Mouse (Mus musculus) kidney, postnatal 25 days (tissue): ENCODE measurements around the gene Phldb3.
A peak's percentile ranks its signal among the peaks of the same experiment; 100 is the strongest.
"Not testable (repeated sequence)": the region's sequence is repeated elsewhere in the genome, so short reads cannot be mapped to it uniquely, and the experiment has no call there.

Experiments used
- DNase-seq, 2 experiments: peaks; one replicate each; pipeline ENCODE4 v3.0.0; 2021; ENCODE audit warnings: mixed read lengths in 2 of 2

Phldb3 gene

GRCm38 (mm10) chr7:24595464-24595863, 15.1 kb upstream of the Phldb3 start:
- peak; percentile 33 to 66 for DNase-seq

- peak; percentile 45 to 47 for DNase-seq
Observed at GRCm38 (mm10) chr7:24598121-24598520, 12.4 kb upstream of the Phldb3 start.

GRCm38 (mm10) chr7:24599211-24600067, 11.1 kb upstream of the Phldb3 start:
- DNase-seq, result no peak

- peak; percentile 95 to 99 for DNase-seq
Observed at GRCm38 (mm10) chr7:24600941-24601597, 9.5 kb upstream of the Phldb3 start.

DNA sequence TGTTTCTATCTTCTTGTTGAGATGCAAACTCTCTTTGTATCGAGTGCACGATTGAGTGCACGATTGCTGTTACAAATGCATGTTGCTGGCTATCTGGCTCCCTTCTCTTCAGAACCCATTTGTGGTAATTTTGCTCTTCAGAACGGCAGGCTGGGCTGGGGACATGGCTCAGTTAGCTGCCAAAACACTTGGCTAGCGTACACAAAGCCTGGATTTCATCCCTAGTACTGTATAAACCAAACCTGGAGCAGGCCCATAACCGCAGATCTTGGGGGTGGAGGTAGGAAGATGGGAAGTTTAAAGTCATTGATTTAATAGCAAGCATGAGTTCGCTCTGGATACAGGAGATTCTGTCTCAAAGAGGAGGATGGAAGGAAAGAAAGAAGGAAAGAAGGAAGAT, 5.0 kb upstream of the Phldb3 start:
- DNase-seq, result no peak

DNA sequence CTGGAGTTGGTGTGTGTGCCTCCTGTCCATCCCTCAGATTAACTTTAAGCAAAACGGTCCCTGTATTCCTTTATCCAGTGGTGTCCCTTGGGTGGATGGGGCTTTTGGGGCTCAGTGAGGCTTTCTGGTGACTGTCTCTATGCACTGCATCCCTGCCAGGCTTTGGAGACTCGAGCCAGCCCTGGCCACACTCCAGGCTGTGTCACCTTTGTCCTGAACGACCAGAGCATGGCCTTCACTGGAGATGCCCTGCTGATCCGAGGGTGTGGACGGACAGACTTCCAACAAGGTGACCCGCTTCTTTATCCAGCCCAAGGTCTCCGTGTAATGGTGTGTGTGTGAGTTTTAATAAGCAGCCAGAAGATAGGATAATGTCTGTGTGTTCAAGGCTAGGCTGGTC, 4.5 kb upstream of the Phldb3 start:
- peak; percentile 55 to 67 for DNase-seq

DNA sequence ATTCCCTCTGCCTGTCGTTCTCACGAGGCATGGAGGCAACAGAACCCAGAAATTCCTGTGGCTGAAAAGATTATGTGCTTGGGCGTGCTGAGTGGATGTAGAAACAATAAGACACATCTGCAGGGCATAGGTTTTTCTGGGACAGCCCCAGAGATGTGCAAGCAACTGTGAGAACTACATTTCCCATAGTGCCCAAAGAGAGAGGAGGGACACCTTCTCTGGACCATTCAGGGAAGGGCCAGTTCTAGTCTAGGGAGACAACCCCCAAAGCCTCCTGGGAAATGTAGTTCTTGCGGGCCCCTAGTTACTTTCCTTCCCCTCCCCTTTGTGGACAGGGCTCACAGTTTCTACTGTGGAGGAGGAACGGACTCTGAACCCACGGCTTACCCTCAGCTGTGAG, 2.5 kb upstream of the Phldb3 start:
- peak; percentile 71 to 86 for DNase-seq

GRCm38 (mm10) chr7:24608561-24608960, 2.0 kb upstream of the Phldb3 start:
- no peak for DNase-seq

DNA sequence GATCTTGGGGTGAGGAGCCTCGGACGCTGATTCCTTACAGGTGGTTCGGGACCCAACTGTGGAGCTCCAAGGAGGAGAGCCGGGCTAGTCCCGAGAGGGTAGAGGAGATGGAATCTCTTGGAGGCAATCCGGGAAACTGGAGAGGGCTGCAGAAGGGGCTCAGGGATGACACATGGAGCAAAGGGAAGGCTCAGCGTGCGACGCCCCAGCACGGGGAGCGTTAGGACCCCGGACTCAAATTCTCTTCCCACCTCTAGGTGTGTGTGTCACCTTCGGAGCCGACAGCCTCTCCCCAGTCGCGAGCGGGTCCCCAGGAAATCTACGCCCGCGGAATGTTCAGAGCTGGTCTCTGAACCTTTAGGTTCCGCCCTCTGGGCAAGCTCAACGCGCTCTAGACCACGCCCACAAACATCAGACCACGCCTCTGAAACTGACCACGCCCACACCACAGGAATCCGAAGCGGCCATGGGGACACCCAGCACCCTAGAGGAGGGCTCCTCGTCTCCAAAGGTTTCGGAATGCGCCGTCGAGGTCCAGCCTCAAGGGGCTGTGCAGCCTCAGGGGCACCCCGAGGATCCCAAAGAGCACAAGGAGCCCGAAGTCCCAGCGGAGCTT, 424 bp downstream of the Phldb3 start:
- peak; percentile 92 to 97 for DNase-seq

DNA sequence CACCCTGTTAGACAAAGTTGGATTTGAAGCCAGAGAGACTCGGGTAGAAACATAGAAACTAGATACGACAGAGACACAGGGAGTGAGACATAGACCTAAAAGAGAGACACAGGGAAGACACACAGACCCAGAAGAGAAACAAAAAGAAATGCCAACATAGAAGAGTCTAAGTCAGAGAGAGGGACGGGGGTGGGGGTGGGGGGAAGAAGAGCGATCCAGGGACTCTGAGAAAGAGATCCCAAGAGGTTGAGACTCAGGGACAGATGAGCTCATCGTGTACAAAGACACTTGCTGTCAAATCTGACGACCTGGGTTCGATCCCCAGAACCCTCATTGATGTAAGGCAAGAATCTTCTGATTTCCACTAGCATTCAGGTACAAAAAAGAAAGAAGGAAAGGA, 1.1 kb downstream of the Phldb3 start:
- no peak for DNase-seq

- no peak for DNase-seq
Observed at GRCm38 (mm10) chr7:24612308-24612910, 1.8 kb downstream of the Phldb3 start.

DNA sequence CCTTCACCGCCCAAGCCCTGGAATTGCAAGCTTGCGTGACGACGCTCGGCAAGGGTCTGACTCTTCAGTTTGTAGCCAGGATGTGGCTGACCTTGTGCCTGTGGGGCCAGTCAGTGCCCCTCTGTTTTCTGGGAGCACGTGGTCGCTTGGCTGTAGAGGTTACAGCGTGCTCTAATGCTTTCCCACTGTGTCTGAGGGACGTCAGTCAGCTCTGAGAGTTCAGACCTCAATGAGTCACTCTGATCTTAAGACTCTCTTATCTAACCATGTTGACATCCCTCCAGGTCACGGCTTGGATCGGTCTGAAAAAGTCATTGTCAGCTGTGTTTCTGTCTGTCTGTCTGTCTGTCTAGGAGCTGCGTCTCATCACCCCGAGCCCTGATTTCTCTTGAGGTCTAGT, 4.3 kb downstream of the Phldb3 start:
- no peak for DNase-seq

DNA sequence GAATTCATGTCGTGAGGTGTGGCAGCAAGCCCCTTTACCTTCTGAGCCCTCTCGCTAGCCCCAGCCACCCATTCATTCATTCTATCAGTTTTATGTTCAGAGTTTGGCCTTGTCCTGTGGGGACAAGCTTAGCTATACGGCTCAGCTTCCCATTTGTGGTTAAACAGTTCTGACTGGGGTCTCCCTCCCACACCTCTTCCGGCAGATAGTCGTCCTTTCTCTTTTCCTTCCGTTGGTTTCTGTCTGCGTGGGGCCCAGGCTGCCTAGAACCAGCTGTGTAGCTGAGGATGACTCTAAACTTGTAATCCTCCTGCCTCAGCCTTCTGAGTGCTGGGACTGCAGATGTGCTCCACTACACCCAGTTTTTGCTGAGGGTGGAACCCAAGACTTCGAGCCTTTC, 7.2 kb downstream of the Phldb3 start:
- no peak for DNase-seq

GRCm38 (mm10) chr7:24618374-24618773, 7.8 kb downstream of the Phldb3 start:
- not testable (repeated sequence) for DNase-seq

DNA sequence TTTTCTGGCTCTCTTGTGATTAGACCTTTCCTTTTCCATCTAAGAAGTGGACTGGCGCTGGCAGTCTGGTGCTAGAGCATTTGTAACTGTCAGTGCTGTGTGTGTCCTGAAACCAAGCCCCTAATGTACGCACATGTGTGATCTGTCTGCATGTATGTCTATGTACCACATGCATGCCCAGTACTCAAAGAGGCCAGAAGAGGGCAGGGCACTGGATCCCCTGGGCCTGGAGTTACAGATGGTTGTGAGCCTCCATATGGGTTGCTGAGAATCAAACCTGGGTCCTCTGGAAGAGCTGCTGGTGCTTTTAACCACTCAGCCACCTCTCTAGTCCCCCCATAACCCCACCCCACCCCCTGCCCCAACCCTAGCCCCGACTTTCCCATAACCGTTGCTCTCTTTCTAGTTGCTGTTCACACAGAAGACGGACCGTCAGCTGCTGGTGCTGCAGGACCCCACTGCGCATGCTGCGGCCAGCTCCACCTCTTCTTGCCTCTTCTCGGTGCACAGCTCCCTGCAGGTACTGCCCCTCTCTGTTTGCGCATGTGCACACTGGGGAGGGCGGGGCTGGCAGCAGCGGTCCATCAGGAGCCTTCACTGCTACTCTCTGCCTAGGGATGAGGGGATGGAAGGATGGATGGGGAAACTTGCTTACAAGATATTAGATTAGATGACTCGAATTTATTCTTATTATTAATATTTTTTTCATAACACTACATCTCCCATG, 9.3 kb downstream of the Phldb3 start:
- no peak for DNase-seq

DNA sequence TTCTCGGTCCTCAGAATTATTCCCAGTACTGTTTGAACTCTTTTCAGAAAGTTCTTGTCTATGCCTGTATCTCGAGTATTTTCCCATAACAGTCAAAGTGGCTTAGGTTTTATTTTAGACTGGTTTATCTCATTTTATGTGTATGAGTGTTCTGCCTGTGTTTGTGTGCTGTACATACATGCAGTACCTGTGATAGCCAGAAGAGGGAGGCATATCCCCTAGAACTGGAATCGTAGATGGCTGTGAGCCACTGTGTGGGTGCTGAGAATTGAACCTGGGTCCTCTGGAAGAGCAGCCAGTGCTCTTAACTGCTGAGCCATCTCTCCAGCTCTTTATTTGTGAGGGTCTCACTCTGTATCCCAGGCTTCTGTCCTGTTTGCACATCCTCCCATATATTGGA, 10.6 kb downstream of the Phldb3 start:
- no peak for DNase-seq

DNA sequence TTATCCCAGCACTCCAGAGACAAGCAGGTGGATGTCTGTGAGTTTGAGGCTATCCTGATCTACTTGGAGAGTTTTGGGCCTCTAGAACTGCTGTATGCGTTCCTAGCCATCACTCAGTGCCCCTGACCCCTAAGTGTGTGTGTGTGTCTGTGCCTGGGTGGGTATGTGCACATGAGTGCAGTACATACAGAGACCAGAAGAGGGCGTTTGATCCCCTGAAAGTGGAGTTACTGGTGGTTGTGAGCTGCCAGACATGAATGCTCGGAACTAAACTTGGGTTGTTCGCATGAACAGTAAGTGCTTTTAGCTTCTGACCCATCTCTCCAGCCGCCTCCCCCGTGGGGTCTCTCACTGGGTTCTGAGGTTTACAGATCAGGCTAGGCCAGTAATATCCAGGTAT, 12.4 kb downstream of the Phldb3 start:
- DNase-seq, result no peak

DNA sequence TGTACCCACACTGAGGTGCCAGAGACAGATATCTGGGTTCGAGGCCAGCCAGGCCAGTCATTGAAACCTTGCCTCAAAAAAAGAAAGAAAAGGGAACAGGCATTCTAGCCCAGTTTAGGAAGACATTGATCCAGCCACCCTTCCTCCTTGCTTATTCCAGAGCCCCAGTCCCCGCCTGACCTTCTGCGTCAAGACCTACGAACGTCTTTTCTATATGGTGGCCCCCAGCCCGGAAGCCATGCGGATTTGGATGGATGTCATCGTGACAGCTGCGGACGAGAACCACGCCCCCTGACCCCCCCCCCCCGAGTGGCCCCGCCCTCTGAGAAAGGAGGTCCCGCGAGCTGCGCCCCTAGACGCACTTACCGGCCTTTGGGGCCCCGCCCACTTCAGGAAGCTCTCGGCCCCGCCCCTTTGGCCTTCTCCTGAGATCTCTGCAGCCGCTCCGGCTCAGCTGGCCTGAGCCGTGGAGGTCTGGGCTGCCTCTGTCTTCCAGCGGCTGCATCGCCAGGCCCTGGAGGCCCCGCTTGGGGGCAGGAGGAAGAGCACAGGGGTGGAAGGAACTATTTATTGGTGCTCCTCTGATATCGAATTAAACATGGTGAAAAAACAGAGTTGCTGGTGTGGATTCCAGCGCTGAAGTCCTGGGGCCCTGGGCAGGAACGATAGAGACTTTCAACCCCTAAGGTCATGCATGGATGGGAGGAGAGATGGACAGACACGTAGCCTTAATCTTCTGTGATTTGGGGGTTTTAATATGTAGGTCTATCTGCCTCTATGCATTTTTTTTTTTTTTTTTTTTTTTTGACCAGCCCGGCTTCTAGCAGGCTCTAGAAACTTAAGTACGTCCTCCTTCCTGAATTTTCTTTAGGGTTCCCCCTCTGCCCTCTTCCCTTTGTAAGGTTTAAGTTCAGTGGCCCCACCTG, 18.4 kb downstream of the Phldb3 start:
- peak; percentile 89 to 92 for DNase-seq

DNA sequence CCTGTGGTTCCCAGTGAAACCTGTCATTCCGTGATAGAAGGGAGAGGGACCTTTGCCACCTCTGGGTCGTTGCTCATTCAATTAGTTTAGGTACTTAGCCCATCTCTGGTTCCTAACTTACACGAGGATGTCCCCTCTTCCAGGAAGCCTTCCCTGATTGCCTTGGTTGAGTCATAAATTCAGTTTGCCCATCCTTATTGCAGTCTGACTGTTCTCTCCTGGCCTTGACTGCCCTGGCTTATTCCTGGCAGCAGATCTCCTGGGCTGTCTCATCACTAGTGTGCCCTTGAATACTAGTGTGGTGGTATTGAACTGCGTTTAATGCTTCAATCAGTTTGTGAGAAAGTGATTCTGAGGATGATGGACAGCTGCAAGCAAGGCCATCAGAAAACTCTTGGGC, 19.1 kb downstream of the Phldb3 start:
- DNase-seq, result no peak

DNA sequence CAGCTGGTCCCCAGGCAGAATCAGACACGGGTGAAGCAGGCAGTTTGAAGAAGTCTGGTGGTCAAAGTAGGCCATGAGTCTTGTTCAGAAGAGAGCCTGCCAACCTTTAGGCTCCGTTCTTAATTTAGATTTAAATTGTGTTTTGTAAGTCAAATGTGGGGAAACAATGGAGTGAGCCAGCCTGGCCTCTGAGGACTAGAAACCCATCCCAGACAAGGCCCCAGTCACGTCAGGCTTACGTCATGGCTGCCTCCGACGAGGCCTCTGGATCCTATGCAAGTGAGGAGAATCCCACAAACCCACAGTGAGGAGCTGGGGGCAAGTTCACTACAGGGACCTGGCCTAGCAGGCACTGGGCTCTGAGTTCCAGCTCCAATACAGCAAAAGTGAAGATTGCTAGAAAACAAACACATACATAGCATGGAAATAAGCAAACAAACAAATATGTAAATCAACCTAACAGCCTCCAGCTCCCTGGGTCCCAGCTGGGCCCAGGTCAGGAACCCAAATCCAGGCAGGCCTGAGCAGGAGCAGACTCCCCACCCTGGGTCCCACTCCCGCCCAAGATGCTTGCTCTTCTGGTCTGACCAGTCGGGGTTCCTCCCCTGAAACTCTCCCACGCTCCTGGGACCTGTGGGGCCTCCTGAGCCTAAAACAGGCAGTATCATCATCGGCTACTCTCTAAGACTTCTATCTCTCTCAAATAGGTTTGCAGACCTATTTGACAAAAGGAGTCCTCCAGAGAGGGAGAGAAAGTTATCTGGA, 19.7 kb downstream of the Phldb3 start:
- no peak for DNase-seq

DNA sequence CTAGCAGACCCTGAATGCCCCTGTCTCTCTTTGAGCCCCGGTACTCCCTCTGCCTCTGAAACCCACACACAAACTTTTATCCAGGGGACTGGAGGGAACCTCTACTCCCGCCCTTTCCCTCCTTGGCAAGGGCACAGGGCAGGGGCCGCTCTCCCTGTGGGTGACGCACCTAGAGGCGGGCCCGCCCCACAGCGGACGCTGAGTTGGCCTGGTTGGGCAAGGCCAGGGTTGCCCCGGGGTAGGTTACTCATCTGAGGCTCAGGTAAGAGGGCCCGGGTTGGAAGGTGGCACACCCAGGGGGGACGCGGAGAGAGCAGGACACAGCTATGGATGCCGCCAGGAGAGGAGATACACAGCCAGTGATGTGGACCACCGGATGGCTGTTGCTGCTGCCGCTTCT, 25.7 kb downstream of the Phldb3 start, which contains the start of gene Lypd3:
Gene Lypd3 (plus strand): TSS at position 287 of the 400 bp plus-strand sequence.
- no peak for DNase-seq
